Mouse (Mus musculus): ENCODE measurements around the gene Hspb9. TPM values are rescaled to one million over a fixed set of nuclear protein-coding genes. Genes with fewer than 3 reads are reported as not detected.
A peak's percentile ranks its signal among the peaks of the same experiment; 100 is the strongest.

The Hspb9 gene
- total and polyA plus RNA-seq, 3 experiments: 0.73 to 2.1 TPM; not detected in 1

DNA sequence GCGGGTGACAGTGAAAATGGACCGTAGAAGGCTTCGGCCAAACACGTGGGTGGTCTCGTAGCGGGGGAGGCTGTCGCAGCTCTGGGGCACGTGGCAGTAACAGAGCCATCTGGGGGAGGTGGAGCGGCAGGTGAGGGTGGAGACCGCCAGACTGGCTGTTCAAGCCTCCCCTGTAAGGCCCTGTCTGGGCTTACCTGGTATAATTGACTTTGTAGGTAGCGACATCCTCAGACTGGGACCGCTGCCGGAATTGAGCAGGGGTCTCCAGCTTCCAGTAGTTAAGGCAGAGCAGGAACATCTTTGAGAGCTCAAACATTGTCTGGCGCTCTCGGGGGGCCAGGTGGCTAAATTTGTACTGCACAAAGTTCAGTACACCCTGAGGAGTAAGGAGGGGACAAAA, 3.1 kb upstream of the Hspb9 start:
- Histone ChIP-seq H3K27me3 (ENCODE audit: control insufficient read depth in 1 of 2, insufficient read depth in 2 of 2, low read length in 2 of 2) (no peaks in the 10 kb centered on the region), H3K4me3 (ENCODE audit: control insufficient read depth in 1 of 2, insufficient read depth in 1 of 2, low read depth in 2 of 2, low read length in 2 of 2) (no peak overlapping the region), H3K9me3 (replicated peaks; ENCODE audit: insufficient read depth, low read length) (no peaks in the 10 kb centered on the region), H3K9ac (ENCODE audit: control insufficient read depth, low read depth, low read length, poor library complexity, severe bottlenecking) (no peak overlapping the region), H3K4me1 (ENCODE audit: control insufficient read depth in 1 of 2, insufficient read depth in 2 of 2, low read length in 2 of 2) (peaks cover 5 to 27% of the 10 kb centered on the region in 2 experiments; a peak in 3 of 4 replicates), H3K27ac (ENCODE audit: control insufficient read depth, low read depth, low read length) (no peak overlapping the region), H3K36me3 (ENCODE audit: control insufficient read depth in 1 of 2, insufficient read depth in 2 of 2, low read length in 2 of 2) (peaks cover 2 to 28% of the 10 kb centered on the region in 2 experiments; a peak in 3 of 4 replicates), H3K79me2 (ENCODE audit: control insufficient read depth, insufficient read depth, low read length, poor library complexity) (peaks cover 13% of the 10 kb centered on the region)
- no peak for DNase-seq (ENCODE audit: low read depth, low spot score)
- TF ChIP-seq KAT2A (conservative IDR thresholded peaks at IDR 0.05; ENCODE audit: low read depth, low read length) (no peak), CHD2 (IDR thresholded peaks at IDR 0.05; ENCODE audit: low read length) (no peak), USF1 (IDR thresholded peaks at IDR 0.05; ENCODE audit: low read depth, low read length) (no peak), ZKSCAN1 (IDR thresholded peaks at IDR 0.05; ENCODE audit: low read depth, low read length) (no peak), TAL1 (IDR thresholded peaks at IDR 0.05; ENCODE audit: low read length) (no peak), ZC3H11A (IDR thresholded peaks at IDR 0.05; ENCODE audit: low read depth, low read length) (no peak)

DNA sequence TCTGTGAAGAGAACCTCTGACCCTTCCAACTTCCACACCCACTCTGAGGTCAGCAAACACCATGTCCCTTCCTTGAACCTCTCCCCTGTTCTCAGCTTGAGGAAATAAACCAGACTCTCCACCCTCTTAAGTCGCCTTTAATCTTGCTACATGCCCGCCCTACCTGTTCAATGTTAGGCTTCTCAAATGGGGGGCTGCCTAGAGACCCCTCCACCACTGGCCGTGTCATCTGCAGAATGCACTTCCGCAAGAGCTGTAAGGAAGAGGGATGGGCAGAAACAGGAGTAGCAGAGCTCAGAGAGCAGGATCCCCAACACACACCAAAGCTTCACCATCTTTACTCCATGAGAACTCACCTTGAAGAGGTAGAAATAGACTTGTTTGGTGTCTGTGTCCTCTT, 2.7 kb upstream of the Hspb9 start:
- DNase-seq (ENCODE audit: low read depth, low spot score): no peak
- Histone ChIP-seq H3K79me2 (ENCODE audit: control insufficient read depth, insufficient read depth, low read length, poor library complexity) (peaks cover 13% of the 10 kb centered on the region), H3K4me3 (ENCODE audit: control insufficient read depth in 1 of 2, insufficient read depth in 1 of 2, low read depth in 2 of 2, low read length in 2 of 2) (no peak overlapping the region), H3K27ac (ENCODE audit: control insufficient read depth, low read depth, low read length) (no peak overlapping the region), H3K27me3 (ENCODE audit: control insufficient read depth in 1 of 2, insufficient read depth in 2 of 2, low read length in 2 of 2) (no peaks in the 10 kb centered on the region), H3K36me3 (ENCODE audit: control insufficient read depth in 1 of 2, insufficient read depth in 2 of 2, low read length in 2 of 2) (peaks cover 2 to 28% of the 10 kb centered on the region in 2 experiments; a peak in 3 of 4 replicates), H3K4me1 (ENCODE audit: control insufficient read depth in 1 of 2, insufficient read depth in 2 of 2, low read length in 2 of 2) (peaks cover 5 to 27% of the 10 kb centered on the region in 2 experiments; a peak in 3 of 4 replicates), H3K9ac (ENCODE audit: control insufficient read depth, low read depth, low read length, poor library complexity, severe bottlenecking) (no peak overlapping the region; the same call in 1 of the 2 replicates), H3K9me3 (replicated peaks; ENCODE audit: insufficient read depth, low read length) (no peaks in the 10 kb centered on the region)
- TF ChIP-seq MAZ (IDR thresholded peaks at IDR 0.05; ENCODE audit: low read depth, low read length) (no peak), ZC3H11A (IDR thresholded peaks at IDR 0.05; ENCODE audit: low read depth, low read length) (no peak), TCF12 (IDR thresholded peaks at IDR 0.05; ENCODE audit: low read depth, low read length) (no peak), RCOR1 (IDR thresholded peaks at IDR 0.05; ENCODE audit: low read depth, low read length) (no peak), ETS1 (IDR thresholded peaks at IDR 0.05; ENCODE audit: low read depth, low read length) (no peak), TBP (IDR thresholded peaks at IDR 0.05; ENCODE audit: low read depth, low read length) (no peak), POLR2A (IDR thresholded peaks at IDR 0.05; ENCODE audit: control insufficient read depth in 1 of 2, insufficient read depth in 1 of 2, low read depth in 1 of 2, low read length in 2 of 2, poor library complexity in 1 of 2) (no peak), GATA1 (IDR thresholded peaks at IDR 0.05; ENCODE audit: low read depth, low read length) (no peak)

DNA sequence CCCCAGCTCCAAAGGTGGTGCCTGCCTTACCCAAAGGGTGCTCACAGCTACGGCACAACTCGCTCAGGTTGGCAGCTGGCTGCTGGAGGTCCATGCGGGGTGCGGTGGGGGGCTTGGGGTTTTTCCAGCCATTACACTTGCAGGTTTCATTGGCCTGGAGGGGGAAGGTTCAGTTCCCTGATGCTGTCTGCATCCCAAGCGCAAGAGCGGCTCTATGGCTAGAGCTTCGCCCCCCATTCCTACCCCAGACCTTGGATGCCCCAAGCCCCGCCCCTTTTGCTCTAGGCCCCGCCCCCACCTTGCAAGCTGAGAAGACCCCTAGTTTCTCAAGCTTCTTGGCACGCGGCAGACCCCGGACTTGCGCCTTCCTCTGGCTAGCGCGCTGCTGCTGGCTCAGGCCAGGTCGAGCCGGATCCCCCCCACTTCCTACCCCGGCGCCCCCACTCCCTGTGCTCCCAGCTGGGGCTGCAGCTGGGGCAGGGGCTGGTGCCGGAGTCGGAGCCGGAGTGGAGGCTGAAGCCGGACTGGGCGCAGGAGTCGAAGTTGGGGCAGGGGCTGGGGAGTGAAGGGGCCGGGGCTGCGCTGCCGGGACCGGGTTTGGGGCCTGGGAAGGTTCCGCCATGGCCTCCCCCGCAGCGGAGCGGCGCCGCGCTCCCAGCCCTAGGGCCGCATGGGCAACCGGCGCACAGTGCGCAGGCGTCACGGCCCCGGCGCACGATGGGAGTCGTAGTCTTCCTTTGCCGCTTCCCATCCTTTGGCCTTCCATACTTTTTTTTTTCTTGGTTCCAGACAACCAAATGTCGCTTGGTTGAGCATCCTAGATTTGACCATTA, 1.7 kb upstream of the Hspb9 start, which contains the start of gene Kat2a:
TSS of gene Kat2a (minus strand) at position 683 of the 833 bp plus-strand sequence.
- H3K79me2 ChIP-seq (ENCODE audit: control insufficient read depth, insufficient read depth, low read length, poor library complexity): peaks cover 13% of the 10 kb centered on the region
- peak within 1 kb of the TSS; percentile 96 for H3K9ac ChIP-seq (ENCODE audit: control insufficient read depth, low read depth, low read length, poor library complexity, severe bottlenecking)
- peak; percentile 89 for DNase-seq (ENCODE audit: low read depth, low spot score)
- peaks cover 5 to 27% of the 10 kb centered on the region in 2 experiments; a peak in 3 of 4 replicates for H3K4me1 ChIP-seq (ENCODE audit: control insufficient read depth in 1 of 2, insufficient read depth in 2 of 2, low read length in 2 of 2)
- peak within 1 kb of the TSS; percentile 79 for H3K27ac ChIP-seq (ENCODE audit: control insufficient read depth, low read depth, low read length)
- H3K9me3 ChIP-seq (replicated peaks; ENCODE audit: insufficient read depth, low read length): no peaks in the 10 kb centered on the region
- H3K36me3 ChIP-seq (ENCODE audit: control insufficient read depth in 1 of 2, insufficient read depth in 2 of 2, low read length in 2 of 2): peaks cover 2 to 28% of the 10 kb centered on the region in 2 experiments
- no peaks in the 10 kb centered on the region for H3K27me3 ChIP-seq (ENCODE audit: control insufficient read depth in 1 of 2, insufficient read depth in 2 of 2, low read length in 2 of 2)
- H3K4me3 ChIP-seq (ENCODE audit: control insufficient read depth in 1 of 2, insufficient read depth in 1 of 2, low read depth in 2 of 2, low read length in 2 of 2): peak within 1 kb of the TSS; percentile 86 to 97
- TF ChIP-seq NRF1 (IDR thresholded peaks at IDR 0.05; ENCODE audit: insufficient read depth, low read depth, low read length, poor library complexity, severe bottlenecking) (peak; percentile 95), CHD2 (IDR thresholded peaks at IDR 0.05; ENCODE audit: low read length) (no peak), MAZ (IDR thresholded peaks at IDR 0.05; ENCODE audit: low read depth, low read length) (peak; percentile 61; the same call in 1 of the 2 replicates), SIN3A (IDR thresholded peaks at IDR 0.05; ENCODE audit: low read length) (peak; percentile 87), MAFK (IDR thresholded peaks at IDR 0.05; ENCODE audit: borderline replicate concordance, low read depth, low read length) (no peak), ZC3H11A (IDR thresholded peaks at IDR 0.05; ENCODE audit: low read depth, low read length) (peak; percentile 15; the same call in 1 of the 2 replicates), USF2 (IDR thresholded peaks at IDR 0.05; ENCODE audit: borderline replicate concordance in 1 of 2, insufficient read depth in 1 of 2, low read depth in 1 of 2, low read length in 2 of 2) (no peak), CTCF (IDR thresholded peaks at IDR 0.05 in 2 of 3, conservative IDR thresholded peaks at IDR 0.05 in 1 of 3; ENCODE audit: control insufficient read depth in 1 of 3, insufficient read depth in 1 of 3, low read depth in 2 of 3, low read length in 3 of 3, poor library complexity in 1 of 3, severe bottlenecking in 1 of 3) (no peak; a peak in 1 of 6 replicates), UBTF (IDR thresholded peaks at IDR 0.05; ENCODE audit: borderline replicate concordance, insufficient read depth, low read depth, low read length) (no peak), POLR2AphosphoS2 (IDR thresholded peaks at IDR 0.05; ENCODE audit: low read length) (peak; percentile 97), MYC (IDR thresholded peaks at IDR 0.05; ENCODE audit: low read depth, low read length) (peak; percentile 95), POLR2AphosphoS5 (IDR thresholded peaks at IDR 0.05; ENCODE audit: borderline replicate concordance, low read depth, low read length) (no peak), ZMIZ1 (IDR thresholded peaks at IDR 0.05; ENCODE audit: low read depth, low read length) (peak; percentile 68; the same call in 1 of the 2 replicates)
